Mouse (Mus musculus): ENCODE results near the gene Ppargc1a. TPM values are rescaled to one million over a fixed set of nuclear protein-coding genes. Genes with fewer than 3 reads are reported as not detected.

The Ppargc1a gene
- total RNA-seq, 2 experiments from 2014 or later: 15.8 to 64.3 TPM

DNA sequence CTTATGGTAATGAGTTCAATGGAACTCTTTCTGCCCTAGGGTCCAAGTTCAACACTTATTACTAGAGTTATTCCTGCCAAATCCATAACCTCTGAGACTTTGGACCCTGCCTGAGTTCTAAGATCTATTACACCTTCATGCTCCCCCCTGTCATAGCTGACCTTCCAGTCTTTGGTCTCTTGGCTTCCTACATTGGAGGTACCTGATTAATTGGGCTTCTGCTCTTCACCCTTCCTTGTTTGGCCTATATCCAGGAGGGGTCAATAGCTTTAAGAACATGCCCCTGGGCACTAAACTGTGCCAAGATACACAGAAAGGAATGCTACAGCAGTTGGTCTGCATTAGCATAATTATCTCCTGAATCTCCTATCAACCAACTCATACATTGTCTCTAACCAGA is 141.1 kb downstream of the Ppargc1a start:
- no peak for DNase-seq (ENCODE audit: low spot score in 2 of 2)

DNA sequence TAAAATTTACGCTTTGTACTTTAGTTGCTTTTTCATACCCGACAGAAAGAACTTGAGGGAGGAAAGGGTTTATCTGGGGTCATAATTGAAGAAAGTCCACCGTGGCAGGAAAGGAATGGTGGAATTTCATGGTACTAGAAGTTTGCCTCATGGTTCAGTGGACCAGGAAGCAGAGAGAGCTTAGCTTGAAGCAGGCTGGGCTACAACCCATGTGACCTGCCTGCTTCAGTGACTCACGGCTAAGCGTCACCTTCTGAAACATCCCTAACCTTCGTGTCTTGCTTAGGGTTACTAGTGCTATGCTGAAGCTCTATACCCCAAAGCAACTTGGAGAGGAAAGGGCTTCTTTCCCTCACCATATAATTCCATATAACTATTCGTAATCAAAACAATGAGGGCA is 151.1 kb downstream of the Ppargc1a start:
- DNase-seq (ENCODE audit: low spot score in 2 of 2): no peak

GRCm38 (mm10) chr5:51415456-51415855 is 152.1 kb downstream of the Ppargc1a start:
- no peak for DNase-seq (ENCODE audit: low spot score in 2 of 2)

GRCm38 (mm10) chr5:51412303-51413117 is 155.0 kb downstream of the Ppargc1a start:
- no peak for DNase-seq (ENCODE audit: low spot score in 2 of 2)

DNA sequence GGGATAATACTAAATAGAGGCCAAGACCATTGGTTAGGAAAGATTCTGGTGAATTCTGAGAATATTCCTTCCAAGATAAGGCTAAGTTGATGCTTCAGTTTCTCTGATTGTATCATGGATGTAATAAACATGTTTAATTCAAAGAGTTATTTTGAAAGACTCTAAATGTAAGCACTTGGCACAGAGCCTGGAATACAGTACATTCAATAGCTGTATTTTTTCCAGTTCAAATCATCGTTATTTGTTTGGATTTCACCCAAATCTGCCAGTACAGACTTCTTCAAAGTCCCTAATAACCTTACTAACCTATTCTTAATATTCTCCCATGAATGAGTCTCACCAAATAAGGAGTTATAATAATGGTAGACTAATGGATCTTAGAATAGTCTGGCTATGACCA is 157.5 kb downstream of the Ppargc1a start:
- DNase-seq (ENCODE audit: low spot score in 2 of 2): no peak

DNA sequence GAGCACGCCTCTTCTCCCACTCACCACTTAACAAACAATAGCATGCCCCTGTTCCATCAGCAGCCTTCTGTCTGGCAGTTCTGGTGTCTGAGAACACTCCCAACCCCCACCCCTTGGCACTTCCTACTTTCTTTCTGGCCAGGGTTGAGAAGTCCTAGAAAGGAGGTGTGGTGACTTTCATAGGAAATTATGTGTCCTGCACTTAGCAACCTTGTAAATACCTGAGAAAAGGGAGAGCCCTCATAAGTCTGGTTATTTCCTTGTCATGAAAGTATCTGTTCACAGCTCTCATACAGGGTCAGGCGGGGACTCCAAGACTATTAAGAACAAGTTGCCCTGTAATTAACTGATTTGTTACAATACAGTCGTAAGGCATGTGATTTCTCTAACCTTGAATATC is 161.1 kb downstream of the Ppargc1a start:
- DNase-seq (ENCODE audit: low spot score in 2 of 2): no peak
